Comparison of ENCODE assay signal across 8 mouse cellular contexts in genomic region chr2:163054891-163055494, GRCm38 (mm10). TPM values are rescaled to one million over a fixed set of nuclear protein-coding genes. Genes with fewer than 3 reads are reported as not detected.
DNase-seq lines count a peak whose midpoint lies in the region; ATAC-seq and TF ChIP-seq lines count a peak whose summit lies in the region.

No protein-coding gene starts in this region.

- H3K36me3 ChIP-seq in heart, adult 2 months (ENCODE audit: control insufficient read depth, insufficient read depth, low read length): no peaks in the 10 kb centered on the region
- peaks cover 19% of the 10 kb centered on the region for H3K36me3 ChIP-seq in ES-Bruce4 (ENCODE audit: control insufficient read depth, insufficient read depth, low read length, poor library complexity, severe bottlenecking)
- no peaks in the 10 kb centered on the region for H3K36me3 ChIP-seq in embryonic facial prominence, embryonic 14.5 days (ENCODE audit: control insufficient read depth, insufficient read depth, low read length)
- H3K36me3 ChIP-seq in hindbrain, embryonic 16.5 days (ENCODE audit: control insufficient read depth, insufficient read depth, low read length): no peaks in the 10 kb centered on the region
- no peaks in the 10 kb centered on the region for H3K36me3 ChIP-seq in midbrain, embryonic 14.5 days (ENCODE audit: control insufficient read depth, insufficient read depth, low read length)

- no peaks in the 10 kb centered on the region for H3K27me3 ChIP-seq in heart, adult 2 months (ENCODE audit: control insufficient read depth, insufficient read depth, low read length)
- no peaks in the 10 kb centered on the region for H3K27me3 ChIP-seq in ES-Bruce4 (ENCODE audit: control insufficient read depth, insufficient read depth, low read length, poor library complexity, severe bottlenecking)
- no peaks in the 10 kb centered on the region for H3K27me3 ChIP-seq in embryonic facial prominence, embryonic 14.5 days (replicated peaks; ENCODE audit: control insufficient read depth, insufficient read depth, low read length)
- H3K27me3 ChIP-seq in hindbrain, embryonic 16.5 days (replicated peaks; ENCODE audit: control insufficient read depth, insufficient read depth, low read length): no peaks in the 10 kb centered on the region
- 0 out of 2 replicates have a peak, but pooled peaks cover 4% of the 10 kb centered on the region for H3K27me3 ChIP-seq in midbrain, embryonic 14.5 days (ENCODE audit: control insufficient read depth, insufficient read depth, low read length)

- 2% methylated on average over 32 of the region's 38 CpGs for WGBS in heart, adult 2 months
- WGBS in embryonic facial prominence, embryonic 14.5 days: under 1% methylated on average over 26 of the region's 38 CpGs
- 0% methylated on average over 36 of the region's 38 CpGs for WGBS in hindbrain, embryonic 16.5 days
- under 1% methylated on average over 37 of the region's 38 CpGs for WGBS in midbrain, embryonic 14.5 days

- no peaks in the 10 kb centered on the region for H3K4me1 ChIP-seq in heart, adult 2 months (ENCODE audit: control insufficient read depth, insufficient read depth, low read length)
- H3K4me1 ChIP-seq in ES-Bruce4 (ENCODE audit: control insufficient read depth, insufficient read depth, low read length): no peaks in the 10 kb centered on the region
- H3K4me1 ChIP-seq in embryonic facial prominence, embryonic 14.5 days (ENCODE audit: control insufficient read depth, insufficient read depth, low read length): peaks cover 7% of the 10 kb centered on the region; the same call in 1 of the 2 replicates
- H3K4me1 ChIP-seq in hindbrain, embryonic 16.5 days (ENCODE audit: control insufficient read depth, insufficient read depth, low read depth, low read length): peaks cover 14% of the 10 kb centered on the region
- peaks cover 5% of the 10 kb centered on the region for H3K4me1 ChIP-seq in midbrain, embryonic 14.5 days (ENCODE audit: control insufficient read depth, insufficient read depth, low read length)

- TF ChIP-seq POLR2A in heart, adult 2 months (IDR thresholded peaks at IDR 0.05; ENCODE audit: insufficient read depth, low read depth, low read length): no peak
- no peak for TF ChIP-seq POLR2A in ES-Bruce4 (IDR thresholded peaks at IDR 0.05; ENCODE audit: insufficient read depth, low read length)

- H3K9me3 ChIP-seq in ES-Bruce4 (replicated peaks; ENCODE audit: control insufficient read depth, insufficient read depth, low read length, poor library complexity, severe bottlenecking): no peaks in the 10 kb centered on the region
- H3K9me3 ChIP-seq in embryonic facial prominence, embryonic 14.5 days (ENCODE audit: control insufficient read depth, low read length): no peaks in the 10 kb centered on the region
- H3K9me3 ChIP-seq in hindbrain, embryonic 16.5 days (ENCODE audit: control insufficient read depth, low read length): no peaks in the 10 kb centered on the region
- H3K9me3 ChIP-seq in midbrain, embryonic 14.5 days (ENCODE audit: control insufficient read depth, low read length): no peaks in the 10 kb centered on the region

- no peaks in the 10 kb centered on the region for H3K79me2 ChIP-seq in heart, adult 2 months (replicated peaks; ENCODE audit: control insufficient read depth, insufficient read depth, low read length)

- no peak for TF ChIP-seq EP300 in heart, adult 2 months (IDR thresholded peaks at IDR 0.05; ENCODE audit: insufficient read depth, low read depth, low read length)
- no peak for TF ChIP-seq EP300 in ES-Bruce4 (IDR thresholded peaks at IDR 0.05; ENCODE audit: insufficient read depth, low read depth, low read length)

- DNase-seq in heart, adult 2 months: peak in 1 of 2 experiments; percentile 19
- no peak for DNase-seq in heart, adult 9 months (ENCODE audit: low spot score in 2 of 2)
- peak; percentile 15 for DNase-seq in embryonic facial prominence, embryonic 14.5 days (ENCODE audit: low spot score)
- peak; percentile 11 for DNase-seq in midbrain, embryonic 14.5 days
- DNase-seq in right cerebral cortex, adult 2 months (ENCODE audit: low spot score in 2 of 2): no peak

- no peak overlapping the region for H3K27ac ChIP-seq in heart, adult 2 months
- peak overlapping the region; percentile 63 for H3K27ac ChIP-seq in ES-Bruce4 (ENCODE audit: insufficient read depth, low read length)
- H3K27ac ChIP-seq in embryonic facial prominence, embryonic 14.5 days (replicated peaks; ENCODE audit: low read depth, low read length): 0 out of 2 replicates have a peak overlapping the region, but pooled peaks have one; percentile 15
- no peak overlapping the region for H3K27ac ChIP-seq in hindbrain, embryonic 16.5 days (ENCODE audit: low read depth, low read length)
- H3K27ac ChIP-seq in midbrain, embryonic 14.5 days (replicated peaks; ENCODE audit: low read depth, low read length): no peak overlapping the region

- no peak overlapping the region for H3K9ac ChIP-seq in heart, adult 2 months (ENCODE audit: low read depth, low read length)
- peak overlapping the region; percentile 96 for H3K9ac ChIP-seq in ES-Bruce4 (ENCODE audit: low read depth, poor library complexity, severe bottlenecking)
- peak overlapping the region; percentile 70 for H3K9ac ChIP-seq in embryonic facial prominence, embryonic 14.5 days (ENCODE audit: low read depth, low read length)
- peak overlapping the region; percentile 58 for H3K9ac ChIP-seq in hindbrain, embryonic 16.5 days (ENCODE audit: low read depth, low read length)
- H3K9ac ChIP-seq in midbrain, embryonic 14.5 days (replicated peaks; ENCODE audit: low read length): peak overlapping the region; percentile 40; the same call in 1 of the 2 replicates

- no peak for TF ChIP-seq CTCF in heart, adult 2 months (IDR thresholded peaks at IDR 0.05)
- no peak for TF ChIP-seq CTCF in ES-Bruce4 (IDR thresholded peaks at IDR 0.05; ENCODE audit: low read depth, low read length)

- peak overlapping the region; percentile 99 for H3K4me2 ChIP-seq in embryonic facial prominence, embryonic 14.5 days (ENCODE audit: low read depth, low read length)
- H3K4me2 ChIP-seq in hindbrain, embryonic 16.5 days (ENCODE audit: low read length): peak overlapping the region; percentile 95
- H3K4me2 ChIP-seq in midbrain, embryonic 14.5 days (ENCODE audit: low read length): peak overlapping the region; percentile 100

- peak overlapping the region; percentile 56 for H3K4me3 ChIP-seq in heart, adult 2 months
- peak overlapping the region; percentile 100 for H3K4me3 ChIP-seq in ES-Bruce4 (ENCODE audit: low read depth, low read length)
- H3K4me3 ChIP-seq in embryonic facial prominence, embryonic 14.5 days (ENCODE audit: low read depth, low read length): peak overlapping the region; percentile 77
- H3K4me3 ChIP-seq in hindbrain, embryonic 16.5 days (ENCODE audit: low read length): peak overlapping the region; percentile 58
- peak overlapping the region; percentile 53 for H3K4me3 ChIP-seq in midbrain, embryonic 14.5 days (replicated peaks; ENCODE audit: low read depth, low read length)

- intact Hi-C loops in heart, adult 2 months (cut with DNase I): no loop called here

- ATAC-seq in embryonic facial prominence, embryonic 14.5 days (ENCODE audit: low read depth): no peak
- 0 out of 2 replicates have a peak, but pooled peaks have one; percentile 7 for ATAC-seq in hindbrain, embryonic 16.5 days
- ATAC-seq in midbrain, embryonic 14.5 days (ENCODE audit: low FRiP score, low TSS enrichment): no peak
- no peak for ATAC-seq in activated CD4-positive, CD25-positive, alpha-beta regulatory T cell, adult 4 months

RNA-seq across cellular contexts. Expression of gene Mybl2, which starts 0.5 kb away (rescaled TPM):
- total RNA-seq in heart, adult 2 months (2021): under 1 TPM; 0.16 to 0.41 TPM
- polyA plus RNA-seq in heart, adult 2 months (2012; rRNA removed): 0.18 and 0.56 TPM in 2 replicates
- polyA plus RNA-seq in ES-Bruce4 (2011; ENCODE audit: insufficient read depth, insufficient read length, low read depth, missing spikeins): 471 and 519 TPM in 2 replicates
- polyA plus RNA-seq in embryonic facial prominence, embryonic 14.5 days (2014; fragmentation: Nextera tagmentation; extraction: Ambion mirVana): 16.0 and 16.1 TPM in 2 replicates
- 3.8 and 5.9 TPM in 2 replicates for polyA plus RNA-seq in hindbrain, embryonic 16.5 days (2015; fragmentation: Nextera tagmentation; extraction: Ambion mirVana)
- 2.4 and 4.2 TPM in 2 replicates for polyA plus RNA-seq in midbrain, embryonic 14.5 days (2014; fragmentation: Nextera tagmentation; extraction: Ambion mirVana)
- 1 to 10 TPM; 3.2 to 4.7 TPM for polyA plus RNA-seq in activated CD4-positive, CD25-positive, alpha-beta regulatory T cell, adult 4 months (2017; shearing (Covaris generic))

RNA-seq across cellular contexts. Expression of gene Gtsf1l, which starts 32.7 kb away (rescaled TPM):
- not detected for total RNA-seq in heart, adult 2 months (2021)
- polyA plus RNA-seq in heart, adult 2 months (2012; rRNA removed): 0.68 TPM in 1 of 2 replicates, not detected in the other
- 34.9 and 36.3 TPM in 2 replicates for polyA plus RNA-seq in ES-Bruce4 (2011; ENCODE audit: insufficient read depth, insufficient read length, low read depth, missing spikeins)
- polyA plus RNA-seq in embryonic facial prominence, embryonic 14.5 days (2014; fragmentation: Nextera tagmentation; extraction: Ambion mirVana): not detected in 2 replicates
- polyA plus RNA-seq in hindbrain, embryonic 16.5 days (2015; fragmentation: Nextera tagmentation; extraction: Ambion mirVana): 0.40 TPM in 1 of 2 replicates, not detected in the other
- polyA plus RNA-seq in midbrain, embryonic 14.5 days (2014; fragmentation: Nextera tagmentation; extraction: Ambion mirVana): not detected in 2 replicates
- polyA plus RNA-seq in activated CD4-positive, CD25-positive, alpha-beta regulatory T cell, adult 4 months (2017; shearing (Covaris generic)): not detected

RNA-seq across cellular contexts. Expression of gene Ift52, which starts 37.8 kb away (rescaled TPM):
- 10 to 100 TPM; 19.5 to 22.1 TPM for total RNA-seq in heart, adult 2 months (2021)
- 16.5 and 22.2 TPM in 2 replicates for polyA plus RNA-seq in heart, adult 2 months (2012; rRNA removed)
- 62.6 and 69.4 TPM in 2 replicates for polyA plus RNA-seq in ES-Bruce4 (2011; ENCODE audit: insufficient read depth, insufficient read length, low read depth, missing spikeins)
- 40.6 and 48.6 TPM in 2 replicates for polyA plus RNA-seq in embryonic facial prominence, embryonic 14.5 days (2014; fragmentation: Nextera tagmentation; extraction: Ambion mirVana)
- 33.9 and 36.2 TPM in 2 replicates for polyA plus RNA-seq in hindbrain, embryonic 16.5 days (2015; fragmentation: Nextera tagmentation; extraction: Ambion mirVana)
- 34.0 and 50.2 TPM in 2 replicates for polyA plus RNA-seq in midbrain, embryonic 14.5 days (2014; fragmentation: Nextera tagmentation; extraction: Ambion mirVana)
- polyA plus RNA-seq in activated CD4-positive, CD25-positive, alpha-beta regulatory T cell, adult 4 months (2017; shearing (Covaris generic)): 10 to 100 TPM; 67.2 to 74.9 TPM

Comparison
In these comparisons a context has a peak if more than half of its experiments do, and no peak if none do; other contexts are left out.
1. DNase-seq: peak in embryonic facial prominence, embryonic 14.5 days (single experiment) and midbrain, embryonic 14.5 days (single experiment); none in heart, adult 9 months (0 of 2) and right cerebral cortex, adult 2 months (0 of 2).
2. H3K27ac ChIP-seq: peak in ES-Bruce4 (single experiment) and embryonic facial prominence, embryonic 14.5 days (single experiment); none in heart, adult 2 months (single experiment), hindbrain, embryonic 16.5 days (single experiment) and midbrain, embryonic 14.5 days (single experiment).
3. RNA of gene Mybl2, which starts 0.5 kb away (polyA plus RNA-seq): 471 to 519 TPM in ES-Bruce4; 16.0 to 16.1 TPM in embryonic facial prominence, embryonic 14.5 days, 3.2 to 4.7 TPM in activated CD4-positive, CD25-positive, alpha-beta regulatory T cell, adult 4 months, 2.4 to 4.2 TPM in midbrain, embryonic 14.5 days, 3.8 to 5.9 TPM in hindbrain, embryonic 16.5 days and 0.18 to 0.56 TPM in heart, adult 2 months; every median in the first group is over 10 times any median in the second.
4. RNA of gene Gtsf1l, which starts 32.7 kb away (polyA plus RNA-seq): 34.9 to 36.3 TPM in ES-Bruce4; 0.68 TPM in heart, adult 2 months, not detected in embryonic facial prominence, embryonic 14.5 days, 0.40 TPM in hindbrain, embryonic 16.5 days, not detected in midbrain, embryonic 14.5 days and not detected in activated CD4-positive, CD25-positive, alpha-beta regulatory T cell, adult 4 months; every median in the first group is over 10 times any median in the second.
5. Peak in every context shown above with its lines, with median percentiles within 50 percentile points of each other: H3K4me3 ChIP-seq and H3K4me2 ChIP-seq.